Mouse (Mus musculus): Measurements from ENCODE around the gene Serpina3k.
A peak's percentile ranks its signal among the peaks of the same experiment; 100 is the strongest.
"Not testable (repeated sequence)": the region's sequence is repeated elsewhere in the genome, so short reads cannot be mapped to it uniquely, and the experiment has no call there.

The Serpina3k gene

GRCm38 (mm10) chr12:104338226-104338625 is at the start of gene Serpina3k, which contains the start of gene Serpina3m:
TSS of gene Serpina3k (plus strand) at chr12:104338486.
TSS of gene Serpina3m (plus strand) at chr12:104338486.
- not testable (repeated sequence) for DNase-seq (ENCODE audit: low spot score in 2 of 2)

DNA sequence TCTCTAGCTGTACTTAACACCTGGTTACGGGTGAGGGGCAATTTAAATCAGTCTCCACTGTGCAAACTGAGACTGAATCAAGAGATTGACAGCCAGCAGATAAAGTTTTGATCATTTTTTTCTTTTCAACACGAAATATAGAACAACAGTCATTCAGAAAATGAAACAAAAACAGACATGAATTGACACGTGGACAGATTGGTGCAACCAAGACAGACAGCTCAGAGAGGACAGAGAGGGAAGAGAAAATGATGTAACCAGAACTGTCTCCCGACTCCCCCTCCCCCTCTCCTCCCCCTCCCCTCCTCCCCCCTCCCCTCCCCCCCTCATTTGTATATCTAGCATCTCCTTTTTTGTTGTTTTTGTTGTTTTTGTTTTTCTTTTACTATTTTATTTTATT is 48.4 kb upstream of the Serpina3k start:
- DNase-seq (ENCODE audit: low spot score in 2 of 2): no peak

GRCm38 (mm10) chr12:104293963-104294362 is 44.3 kb upstream of the Serpina3k start:
- DNase-seq (ENCODE audit: low spot score in 2 of 2): peak in 1 of 2 experiments; percentile 11

GRCm38 (mm10) chr12:104298049-104298448 is 40.2 kb upstream of the Serpina3k start:
- DNase-seq (ENCODE audit: low spot score in 2 of 2): peak in 1 of 2 experiments; percentile 12

DNA sequence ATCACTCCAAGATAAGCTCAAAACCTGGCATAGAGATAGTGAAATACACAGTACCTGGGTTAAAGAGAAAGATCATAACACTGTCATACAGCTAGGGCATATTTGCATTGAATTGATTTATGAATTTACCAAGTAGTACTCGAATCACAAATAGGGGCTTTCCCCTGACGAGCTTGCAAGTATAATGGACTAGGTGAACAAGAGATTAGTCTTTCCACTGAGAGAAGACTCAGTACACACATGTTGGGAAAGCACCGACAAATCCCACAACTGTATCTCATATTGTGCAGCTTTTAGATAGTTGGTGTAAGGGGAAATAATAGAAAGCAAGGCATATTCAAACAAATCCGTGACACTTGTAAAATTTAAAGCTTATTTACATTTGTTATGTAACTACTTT is 32.3 kb upstream of the Serpina3k start:
- no peak for DNase-seq (ENCODE audit: low spot score in 2 of 2)

- DNase-seq (ENCODE audit: low spot score in 2 of 2): no peak
These were observed 24.0 kb upstream of the Serpina3k start, which contains the start of gene Serpina3j for GRCm38 (mm10) chr12:104314253-104314652. TSS of gene Serpina3j (plus strand) at chr12:104314553.

GRCm38 (mm10) chr12:104322454-104322853 is 15.8 kb upstream of the Serpina3k start:
- DNase-seq (ENCODE audit: low spot score in 2 of 2): no peak

DNA sequence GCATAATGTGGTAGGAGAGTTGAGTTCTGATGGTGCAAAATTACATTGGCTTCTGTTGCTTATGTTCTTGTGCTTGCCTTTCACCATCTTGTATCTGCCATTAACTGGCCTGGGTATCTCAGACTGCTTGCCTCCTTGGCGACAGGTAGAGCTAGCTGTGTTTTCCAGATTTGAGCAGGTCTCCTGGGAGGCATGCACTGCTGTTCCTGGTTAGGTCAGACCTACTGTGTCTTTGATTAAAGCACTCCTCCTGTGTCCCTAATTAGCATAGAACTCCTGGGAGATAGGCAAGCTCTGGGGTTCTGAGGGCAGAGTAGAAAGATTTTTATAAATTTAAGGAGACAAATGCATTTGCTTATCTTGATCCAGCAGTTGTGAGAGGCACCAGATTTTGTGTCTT is 6.6 kb upstream of the Serpina3k start:
- DNase-seq (ENCODE audit: low spot score in 2 of 2): no peak

DNA sequence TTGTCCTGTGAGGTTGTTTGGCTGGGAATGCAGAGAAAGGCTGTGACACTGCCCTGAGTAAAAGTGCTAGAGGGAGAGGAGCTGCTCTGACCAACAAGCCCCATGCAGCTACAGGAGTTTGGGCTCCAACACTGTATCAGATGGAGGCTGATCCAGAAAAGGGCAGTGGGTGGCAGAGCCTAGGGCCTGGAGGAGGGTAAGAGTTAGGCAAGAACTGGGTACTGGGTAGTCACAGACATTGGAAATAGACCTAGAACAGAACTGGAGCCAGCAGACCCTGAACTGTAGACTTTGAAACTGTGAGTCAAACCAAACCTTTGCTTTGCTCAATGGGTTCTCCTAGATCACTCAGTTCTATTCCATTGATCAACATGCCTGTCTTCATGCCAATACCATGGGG is 1.4 kb upstream of the Serpina3k start:
- not testable (repeated sequence) for DNase-seq (ENCODE audit: low spot score in 2 of 2)

DNA sequence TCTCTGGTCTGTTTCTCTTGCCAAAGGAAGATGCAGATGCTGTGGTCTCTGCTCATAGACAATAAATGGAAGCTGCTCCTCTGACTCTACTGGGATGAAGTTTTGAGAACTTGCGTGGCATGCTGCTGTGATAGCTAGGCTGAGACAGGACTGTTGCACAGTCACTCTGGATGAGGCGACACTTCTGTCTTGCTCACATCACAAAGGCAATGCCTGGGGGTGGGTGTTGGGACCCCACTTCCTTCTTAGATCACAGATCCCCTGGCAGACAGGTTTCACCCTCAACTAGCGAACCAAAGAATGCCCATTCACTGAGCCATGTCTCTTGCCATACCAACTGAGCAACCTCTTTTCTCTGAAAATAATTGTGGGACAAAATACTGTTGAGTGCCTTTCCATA is 419 bp downstream of the Serpina3k start:
- DNase-seq (ENCODE audit: low spot score in 2 of 2): no peak

- not testable (repeated sequence) for DNase-seq (ENCODE audit: low spot score in 2 of 2)
These were observed 4.2 kb downstream of the Serpina3k start for GRCm38 (mm10) chr12:104342489-104342888.

GRCm38 (mm10) chr12:104345181-104345580 is 6.9 kb downstream of the Serpina3k start:
- no peak for DNase-seq (ENCODE audit: low spot score in 2 of 2)

DNA sequence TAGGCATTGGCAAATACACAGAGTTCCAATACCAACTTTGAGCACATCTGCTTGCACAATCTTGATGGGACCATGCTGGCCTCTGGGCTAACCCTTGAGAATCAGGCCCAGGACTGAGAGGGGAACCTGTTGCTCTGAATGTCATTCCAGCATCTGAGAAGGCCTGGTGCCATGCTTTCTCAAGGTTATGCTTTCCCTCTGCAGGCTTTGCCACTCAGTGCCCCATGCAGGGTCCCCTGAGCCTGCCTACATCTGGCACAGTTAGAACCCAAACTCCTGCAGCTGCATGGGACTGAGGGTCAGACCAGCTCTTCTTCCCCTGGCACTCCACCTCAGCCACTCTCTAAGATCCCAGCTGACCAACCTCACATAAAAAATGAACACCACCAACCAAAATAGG is 7.4 kb downstream of the Serpina3k start:
- no peak for DNase-seq (ENCODE audit: low spot score in 2 of 2)

DNA sequence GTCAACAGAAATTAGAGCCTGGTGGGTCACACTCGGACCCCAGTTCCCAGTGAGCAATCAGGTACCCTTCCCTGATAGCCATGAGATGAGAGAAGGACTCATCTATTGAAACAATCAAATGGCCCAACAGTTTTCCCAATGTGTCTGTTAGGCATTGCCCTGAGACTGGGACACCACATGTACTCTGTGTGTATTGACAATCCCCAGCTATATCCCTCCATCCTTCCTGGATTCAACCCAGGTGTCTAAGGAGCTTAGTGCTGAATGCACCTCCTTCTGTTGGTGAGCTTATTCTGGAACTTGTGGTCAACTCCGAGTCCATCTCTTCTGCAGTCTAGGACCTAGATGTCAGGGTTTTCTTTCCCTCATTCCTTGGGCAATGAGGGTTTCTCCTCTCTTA is 8.8 kb downstream of the Serpina3k start:
- no peak for DNase-seq (ENCODE audit: low spot score in 2 of 2)

- peak; percentile 46 to 56 for DNase-seq (ENCODE audit: low spot score in 2 of 2)
These were observed 13.5 kb downstream of the Serpina3k start for GRCm38 (mm10) chr12:104351812-104352211.

DNA sequence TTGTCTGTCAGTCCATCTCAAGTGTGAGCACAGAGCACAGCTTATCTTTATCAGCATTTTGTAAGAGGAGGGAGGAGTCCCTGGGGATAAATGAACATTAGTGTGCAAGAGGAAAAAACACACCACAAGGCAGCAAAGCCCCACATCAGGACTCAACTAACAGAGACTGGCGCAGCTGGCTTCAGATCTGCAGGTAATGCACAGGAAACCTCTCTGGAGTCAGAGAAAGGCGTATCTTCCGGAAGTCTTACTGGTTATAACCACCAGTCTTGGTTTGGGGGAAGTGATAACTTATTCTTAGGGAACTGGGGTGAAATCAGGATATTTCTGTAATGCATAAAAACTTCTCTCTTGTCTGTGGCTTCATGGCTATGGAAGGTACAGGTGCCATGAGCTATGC is 17.7 kb downstream of the Serpina3k start:
- no peak for DNase-seq (ENCODE audit: low spot score in 2 of 2)

GRCm38 (mm10) chr12:104369986-104370385 is 31.7 kb downstream of the Serpina3k start:
- DNase-seq (ENCODE audit: low spot score in 2 of 2): no peak

- DNase-seq (ENCODE audit: low spot score in 2 of 2): not testable (repeated sequence)
These were observed 38.9 kb downstream of the Serpina3k start for GRCm38 (mm10) chr12:104377179-104377578.

DNA sequence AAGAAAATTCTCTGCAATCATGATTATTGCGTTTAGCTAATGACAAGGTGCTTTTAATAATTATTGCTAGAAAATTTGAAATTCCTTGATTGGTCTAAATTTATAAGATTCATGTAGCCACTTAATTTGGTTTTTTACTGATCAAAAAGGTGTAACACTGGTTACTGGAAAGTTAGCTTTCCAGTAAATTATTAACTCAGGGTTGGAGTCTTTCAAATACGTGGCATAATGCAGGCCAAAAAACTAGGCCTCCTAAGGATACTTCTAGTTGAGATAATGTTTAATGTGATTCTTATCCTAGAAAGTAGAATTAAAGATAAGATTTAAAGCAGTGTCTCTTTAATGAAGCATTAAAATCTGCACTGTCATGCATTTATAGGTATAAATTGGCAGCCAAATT is 40.1 kb downstream of the Serpina3k start:
- not testable (repeated sequence) for DNase-seq (ENCODE audit: low spot score in 2 of 2)

DNA sequence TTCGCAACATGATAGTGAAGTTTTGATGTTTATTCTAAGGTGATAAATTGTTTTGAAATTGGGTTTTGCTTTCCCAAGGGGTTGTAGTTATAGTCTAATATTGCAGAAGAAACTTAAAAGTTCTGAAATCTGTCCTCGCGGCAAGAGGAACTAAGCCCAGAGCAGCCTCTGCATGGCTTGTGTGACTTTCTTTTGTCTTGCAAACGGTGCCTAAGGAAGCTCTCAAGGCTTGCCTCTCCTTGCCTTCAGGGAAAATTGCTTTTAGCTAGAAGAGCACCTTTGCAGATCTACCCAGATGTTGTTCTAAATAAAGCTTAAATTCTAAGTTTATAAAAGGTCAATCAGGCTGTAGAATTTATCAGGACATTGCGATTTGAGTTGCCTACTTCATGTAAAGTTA is 40.5 kb downstream of the Serpina3k start:
- not testable (repeated sequence) for DNase-seq (ENCODE audit: low spot score in 2 of 2)

GRCm38 (mm10) chr12:104379856-104380255 is 41.6 kb downstream of the Serpina3k start:
- DNase-seq (ENCODE audit: low spot score in 2 of 2): no peak

- not testable (repeated sequence) for DNase-seq (ENCODE audit: low spot score in 2 of 2)
These were observed 42.9 kb downstream of the Serpina3k start for GRCm38 (mm10) chr12:104381071-104381604.

DNA sequence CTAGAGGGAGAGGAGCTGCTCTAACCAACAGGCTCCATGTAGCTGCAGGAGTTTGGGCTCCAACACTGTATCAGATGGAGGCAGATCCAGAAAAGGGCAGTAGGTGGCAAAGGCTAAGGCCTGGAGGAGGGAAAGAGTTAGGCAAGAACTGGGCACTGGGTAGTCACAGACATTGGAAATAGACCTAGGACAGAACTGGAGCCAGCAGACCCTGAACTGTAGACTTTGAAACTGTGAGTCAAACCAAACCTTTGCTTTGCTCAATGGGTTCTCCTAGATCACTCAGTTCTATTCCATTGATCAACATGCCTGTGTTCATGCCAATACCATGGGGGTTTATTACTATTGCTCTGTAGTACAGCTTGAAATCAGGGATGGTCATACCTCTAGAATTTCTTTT is 47.7 kb downstream of the Serpina3k start:
- not testable (repeated sequence) for DNase-seq (ENCODE audit: low spot score in 2 of 2)

DNA sequence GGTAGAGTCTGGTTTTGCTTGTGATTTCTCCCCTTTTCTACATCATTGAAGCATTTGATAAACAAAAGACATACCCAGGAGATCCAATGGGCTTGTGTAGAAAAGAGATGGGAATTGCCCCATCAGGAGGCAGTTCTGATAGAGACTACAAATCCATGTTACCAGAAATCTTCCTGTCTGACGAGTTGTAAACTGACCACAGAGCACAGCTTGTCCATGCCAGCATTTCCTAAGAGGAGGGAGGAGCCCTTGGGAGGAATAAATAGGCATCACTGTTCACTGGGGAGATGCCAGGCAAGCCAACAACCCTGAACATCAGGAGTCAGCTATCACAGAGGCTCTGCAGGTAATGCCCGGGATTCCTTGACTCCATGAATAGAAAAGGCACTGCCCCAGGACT is 48.6 kb downstream of the Serpina3k start:
- not testable (repeated sequence) for DNase-seq (ENCODE audit: low spot score in 2 of 2)
